Mouse (Mus musculus) megakaryocyte, adult 5-6 weeks (primary cell): ENCODE measurements around the gene Tbc1d2b. TPM values are rescaled to one million over a fixed set of nuclear protein-coding genes. Genes with fewer than 3 reads are reported as not detected.

Experiments used
- ATAC-seq: 2 replicates; pipeline ENCODE4 v1.8.0; 2016; ENCODE audit warnings: mild to moderate bottlenecking, inconsistent platforms; ENCODE audit not compliant: poor library complexity, severe bottlenecking
- total RNA-seq, 2 experiments: library from RNA; stranded (forward) in 1 of 2; stranded (reverse) in 1 of 2; fragments of 153-499, 151-499 nt in 1 of 2; fragments of 221-1000, 200-1000 nt in 1 of 2; gene quantifications; 2 replicates each; pipeline versions ENCODE4 v1.2.3 to v1.2.4; 2015 to 2017

Tbc1d2b gene
- total RNA-seq, 2 experiments from 2014 or later, result 38.7 to 42.1 TPM

DNA sequence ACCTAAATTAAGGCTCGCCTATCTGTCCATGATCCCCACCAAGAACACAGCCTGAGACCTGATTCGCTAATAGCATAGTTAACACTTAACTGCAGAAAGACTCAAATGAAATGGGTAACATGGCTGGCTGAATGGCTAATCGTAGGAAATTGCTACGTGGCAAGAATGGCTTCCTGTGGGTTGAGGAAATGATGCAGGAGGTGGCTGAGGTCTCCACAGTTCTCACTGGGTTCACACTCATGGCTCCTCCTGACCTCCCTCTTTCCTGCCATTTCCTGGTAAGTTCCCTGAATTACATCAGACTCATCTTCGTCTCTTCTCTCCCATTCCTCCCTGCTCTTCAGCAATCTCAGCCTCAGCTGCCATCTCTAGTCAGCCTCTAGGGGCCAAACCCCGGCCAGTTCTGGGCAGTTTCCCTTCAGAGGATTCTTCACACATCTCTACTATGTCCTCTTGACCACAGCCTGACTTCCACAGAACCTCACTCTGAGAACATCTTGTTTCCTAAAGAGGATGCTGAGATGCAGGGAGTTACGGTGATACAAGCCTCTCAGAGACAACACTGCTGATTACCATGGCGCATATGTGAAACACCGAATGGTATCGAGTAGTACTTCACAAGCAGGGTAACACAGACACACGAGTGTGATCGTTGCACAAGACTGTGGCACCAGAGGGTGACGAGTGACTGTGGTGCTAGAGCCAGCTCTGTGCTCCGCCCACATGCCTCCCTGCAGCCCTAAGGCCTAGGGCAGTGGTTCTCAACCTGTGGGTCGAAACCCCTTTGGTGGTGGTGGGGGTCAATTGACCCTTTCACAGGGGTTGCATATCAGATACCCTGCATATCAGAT lies 26.1 kb downstream of the Tbc1d2b start:
- peak; percentile 48 for ATAC-seq

GRCm38 (mm10) chr9:90242855-90243254 lies 27.7 kb downstream of the Tbc1d2b start:
- ATAC-seq, result peak; percentile 58

DNA sequence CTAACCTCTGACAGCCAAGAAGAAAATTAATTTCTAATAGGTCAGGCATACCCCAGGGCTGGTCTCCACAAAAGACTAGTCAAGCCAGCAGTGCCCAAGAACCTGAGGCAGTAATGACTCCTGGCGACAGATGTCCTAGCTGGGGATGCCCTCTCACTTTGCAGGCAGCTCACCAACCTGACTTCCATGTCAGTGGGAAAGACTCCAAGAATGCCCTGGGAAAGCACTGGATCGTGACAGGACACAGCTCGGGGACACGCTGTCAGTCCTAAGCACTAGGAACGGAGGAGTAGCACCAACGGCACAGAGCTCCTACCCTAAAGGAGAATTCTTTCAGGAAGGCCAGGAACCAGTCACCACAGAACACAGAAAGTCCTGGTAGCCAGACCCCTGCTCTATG lies 28.3 kb downstream of the Tbc1d2b start:
- ATAC-seq, result no peak

DNA sequence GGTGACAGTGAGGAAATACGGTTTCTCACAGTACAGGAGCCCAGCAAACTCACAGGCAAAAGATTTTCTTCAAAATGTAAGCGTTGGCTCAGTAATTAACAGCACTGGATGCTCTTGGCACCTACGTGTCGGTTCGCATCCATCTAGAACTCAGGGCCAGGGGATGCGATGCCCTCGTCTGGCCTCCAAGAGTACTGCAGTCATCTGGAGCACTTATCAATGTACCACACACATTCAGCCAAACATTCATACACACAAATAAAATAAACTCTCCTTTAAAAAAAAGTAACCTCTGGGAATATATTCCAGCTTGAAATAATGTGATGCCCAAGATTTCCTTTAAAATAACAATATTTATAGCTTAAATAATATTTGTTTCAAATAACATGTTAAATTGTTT lies 29.0 kb downstream of the Tbc1d2b start:
- no peak for ATAC-seq

- ATAC-seq, result no peak
These were observed 29.6 kb downstream of the Tbc1d2b start for GRCm38 (mm10) chr9:90241041-90241440.

GRCm38 (mm10) chr9:90240560-90240959 lies 30.0 kb downstream of the Tbc1d2b start:
- no peak for ATAC-seq

DNA sequence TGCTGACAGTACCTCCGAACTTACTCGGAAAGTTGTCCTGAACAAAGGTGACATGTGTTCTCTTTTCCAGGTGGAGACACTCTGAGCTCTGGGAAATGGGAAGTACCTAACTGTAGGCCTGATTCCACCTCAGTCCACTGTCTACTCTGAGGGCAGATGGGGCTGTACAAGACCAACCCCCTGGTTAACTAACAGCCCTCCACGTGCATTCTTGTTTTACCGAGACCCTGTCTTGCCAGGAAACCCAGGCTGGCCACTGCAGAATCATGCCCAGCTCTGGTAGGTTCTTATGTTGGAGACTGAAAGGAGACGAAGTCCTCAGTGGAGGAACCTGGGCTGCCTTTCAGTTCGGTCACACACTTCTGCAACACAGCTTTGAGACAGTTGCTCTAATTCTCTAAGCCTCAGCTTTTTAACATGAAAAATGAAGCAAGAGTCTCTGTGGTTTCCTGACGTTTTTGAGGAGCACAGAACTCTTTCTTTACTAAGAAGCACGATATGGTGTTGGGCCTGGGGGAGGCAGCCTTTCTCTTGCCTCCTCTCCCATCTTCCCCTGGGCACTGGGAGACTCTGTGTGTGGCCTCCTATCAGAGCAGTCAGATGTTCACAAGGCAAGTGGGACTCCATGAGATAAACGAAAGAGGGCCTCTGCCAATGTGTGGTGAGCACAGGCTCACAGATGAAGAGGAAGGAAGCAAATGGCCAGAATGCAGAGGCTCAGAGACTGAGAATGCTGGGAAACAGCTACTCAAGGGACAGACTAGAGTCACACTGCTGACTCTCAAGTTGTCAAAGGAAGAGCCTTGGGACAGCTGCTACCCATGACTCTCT lies 33.2 kb downstream of the Tbc1d2b start:
- ATAC-seq, result peak; percentile 22

DNA sequence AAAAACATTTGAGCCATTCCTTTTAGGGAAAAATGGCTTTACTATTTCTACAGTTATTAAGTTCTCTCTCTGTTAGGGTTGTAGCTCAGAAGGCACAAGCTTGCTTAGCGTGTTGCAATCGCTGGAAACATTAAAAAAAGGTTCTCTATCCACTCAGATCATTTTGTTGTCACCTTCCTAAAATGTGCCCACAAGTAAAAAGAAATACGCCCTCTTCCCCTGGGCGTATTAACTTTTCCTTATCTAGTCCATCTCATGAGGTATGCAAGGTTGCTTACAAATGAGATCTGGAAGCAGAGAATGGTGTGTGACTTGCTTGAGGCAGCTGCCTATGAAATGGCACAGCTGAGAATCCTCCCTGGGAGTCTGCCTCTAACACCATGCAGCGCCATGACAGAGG lies 33.8 kb downstream of the Tbc1d2b start:
- no peak for ATAC-seq

DNA sequence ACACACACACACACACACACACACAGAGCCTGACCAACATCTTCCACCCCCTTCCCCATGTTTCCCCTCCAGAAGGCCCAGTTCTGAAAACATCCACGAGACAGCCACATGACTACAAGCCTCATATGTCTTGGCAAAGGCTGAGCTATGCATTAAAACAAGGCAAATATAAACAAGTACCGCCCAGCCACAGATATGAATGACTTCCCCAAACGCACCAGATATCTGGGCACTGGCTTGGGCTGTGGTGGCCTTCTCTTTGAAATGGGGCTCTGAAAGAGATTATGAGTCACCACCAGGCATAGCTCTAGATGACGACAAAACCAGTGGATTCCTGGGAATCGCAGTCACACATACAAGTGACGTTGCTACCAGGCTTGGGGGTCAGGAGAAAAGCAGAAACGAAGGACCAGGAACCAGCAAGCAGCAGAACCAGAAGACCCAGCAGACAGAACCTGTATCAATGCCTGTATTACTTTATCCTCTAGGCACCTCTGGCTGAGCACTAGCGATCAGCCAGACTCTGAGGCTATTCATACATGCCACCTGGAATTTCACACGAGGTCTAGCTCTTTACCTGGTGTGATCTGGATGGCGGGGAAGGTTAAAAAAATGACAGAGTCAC lies 35.2 kb downstream of the Tbc1d2b start:
- ATAC-seq, result peak; percentile 28

DNA sequence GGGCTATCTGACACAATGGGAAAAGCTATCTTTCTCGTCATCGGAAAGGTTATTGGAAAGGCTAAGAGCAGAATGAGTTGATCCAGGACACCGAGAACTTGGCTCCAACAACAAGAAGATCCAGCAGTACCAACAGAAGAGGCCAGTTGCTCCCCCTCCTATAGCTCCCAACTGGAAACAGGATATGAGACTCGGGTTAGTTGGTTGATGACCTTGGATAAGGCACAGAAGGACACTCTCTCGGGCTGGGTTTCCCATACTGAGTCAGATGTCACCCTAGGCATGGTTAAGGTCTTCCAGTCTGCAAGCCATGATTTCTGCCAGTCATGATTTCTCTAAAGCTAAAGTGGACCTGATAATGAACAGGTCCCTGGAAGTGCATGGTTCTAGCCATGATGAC lies 35.8 kb downstream of the Tbc1d2b start:
- ATAC-seq, result no peak

DNA sequence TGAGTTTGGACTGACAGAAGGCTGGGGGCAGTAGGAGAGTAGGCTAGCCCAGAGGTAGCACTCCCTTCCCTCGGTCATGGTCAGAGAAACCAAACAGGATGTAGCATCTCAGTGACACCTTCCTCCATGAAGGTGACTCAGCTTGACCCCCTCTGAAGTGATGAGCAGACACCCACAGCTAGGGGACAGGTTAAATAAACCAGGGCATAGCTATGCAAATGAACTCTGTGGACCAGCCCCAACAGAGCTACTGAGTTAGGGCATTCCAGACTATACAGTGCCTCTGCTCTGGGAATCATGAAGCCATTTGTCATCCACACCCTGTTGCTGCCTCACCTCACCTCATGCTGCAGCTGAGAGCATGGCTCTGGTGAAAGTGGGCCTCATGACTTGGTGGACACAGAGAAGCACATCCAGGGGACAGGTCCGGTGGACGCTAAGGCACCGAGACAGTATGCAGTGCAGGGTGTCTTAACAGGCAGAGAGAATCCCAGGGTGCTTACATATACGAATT lies 36.6 kb downstream of the Tbc1d2b start:
- peak; percentile 17 for ATAC-seq

DNA sequence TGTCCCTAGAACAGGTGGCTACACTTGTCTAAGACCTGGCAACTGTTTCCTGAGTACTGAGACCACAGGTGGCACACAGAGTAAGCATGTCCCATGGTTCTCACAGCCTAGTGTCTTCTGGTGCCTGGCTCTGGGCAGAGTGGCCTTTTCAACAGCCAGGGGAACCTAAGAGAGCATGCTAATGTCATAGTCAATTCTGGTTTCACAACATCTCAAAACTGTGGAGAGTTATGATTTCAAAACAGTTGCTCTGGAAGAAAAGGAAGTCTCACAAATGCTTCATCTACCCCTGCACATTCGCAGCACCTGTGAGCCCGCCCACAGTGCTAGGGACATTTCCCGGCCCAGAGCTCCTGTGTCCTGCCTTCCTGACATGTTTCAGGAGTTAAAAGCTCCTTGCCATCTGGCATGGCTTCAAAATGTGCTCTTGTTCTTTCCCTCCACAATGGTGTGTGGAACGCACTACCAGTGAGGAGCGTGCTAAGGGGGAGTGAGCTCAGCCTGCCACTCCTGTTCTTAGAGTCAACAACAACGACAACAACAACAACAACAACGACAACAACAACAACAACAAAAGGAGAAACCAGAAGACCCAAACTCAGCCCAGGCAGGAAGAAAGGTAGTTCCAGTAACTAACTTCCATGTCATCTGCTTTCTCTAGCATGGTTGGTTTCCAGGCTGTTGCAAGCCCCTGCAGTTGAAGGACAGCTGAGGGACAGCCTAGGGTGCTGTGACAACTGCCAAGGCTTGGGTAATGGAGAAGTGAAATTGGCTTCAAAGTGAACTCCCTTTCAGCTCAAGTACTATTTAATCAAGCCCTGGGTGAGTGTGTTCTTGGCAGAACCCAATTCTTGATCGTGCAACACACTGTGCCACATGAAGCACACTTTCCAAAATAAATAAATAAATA lies 37.6 kb downstream of the Tbc1d2b start:
- ATAC-seq, result peak; percentile 46

DNA sequence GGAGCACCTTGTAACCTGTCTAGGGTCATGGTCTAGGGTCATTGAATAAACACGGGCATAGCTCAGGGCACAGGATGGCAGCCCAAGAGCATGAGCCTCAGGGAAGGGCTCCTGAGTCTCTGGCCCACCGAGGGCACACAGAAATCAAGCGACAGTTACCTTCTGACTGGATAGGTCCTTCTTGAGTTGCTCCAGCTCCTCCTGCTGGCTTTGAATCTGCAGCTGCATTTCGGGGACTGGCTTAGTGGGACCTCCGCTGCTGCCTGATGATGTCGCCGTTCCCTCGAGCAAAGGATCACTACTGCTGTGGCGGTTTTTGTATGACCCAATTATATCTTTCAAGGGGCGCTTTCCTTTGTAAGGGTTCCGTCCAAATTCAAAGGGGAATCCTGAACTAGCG lies 43.4 kb downstream of the Tbc1d2b start:
- ATAC-seq, result no peak

DNA sequence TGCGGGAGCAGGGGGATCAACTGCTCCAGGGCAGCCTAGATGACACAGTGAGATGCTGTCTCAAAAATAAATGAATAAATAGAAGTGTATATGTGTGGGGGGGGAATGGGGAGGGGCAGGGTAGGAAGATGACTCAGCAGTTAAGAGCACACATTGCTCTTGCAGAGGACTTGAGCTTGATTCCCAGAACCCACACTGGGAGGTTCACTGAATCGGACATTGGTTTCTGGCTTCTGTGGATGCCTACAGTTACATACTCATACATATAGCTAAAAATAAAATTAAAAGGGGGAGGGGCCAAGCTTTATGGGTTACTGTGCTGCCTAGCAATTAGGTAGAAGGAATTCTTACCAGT lies 43.9 kb downstream of the Tbc1d2b start:
- no peak for ATAC-seq

DNA sequence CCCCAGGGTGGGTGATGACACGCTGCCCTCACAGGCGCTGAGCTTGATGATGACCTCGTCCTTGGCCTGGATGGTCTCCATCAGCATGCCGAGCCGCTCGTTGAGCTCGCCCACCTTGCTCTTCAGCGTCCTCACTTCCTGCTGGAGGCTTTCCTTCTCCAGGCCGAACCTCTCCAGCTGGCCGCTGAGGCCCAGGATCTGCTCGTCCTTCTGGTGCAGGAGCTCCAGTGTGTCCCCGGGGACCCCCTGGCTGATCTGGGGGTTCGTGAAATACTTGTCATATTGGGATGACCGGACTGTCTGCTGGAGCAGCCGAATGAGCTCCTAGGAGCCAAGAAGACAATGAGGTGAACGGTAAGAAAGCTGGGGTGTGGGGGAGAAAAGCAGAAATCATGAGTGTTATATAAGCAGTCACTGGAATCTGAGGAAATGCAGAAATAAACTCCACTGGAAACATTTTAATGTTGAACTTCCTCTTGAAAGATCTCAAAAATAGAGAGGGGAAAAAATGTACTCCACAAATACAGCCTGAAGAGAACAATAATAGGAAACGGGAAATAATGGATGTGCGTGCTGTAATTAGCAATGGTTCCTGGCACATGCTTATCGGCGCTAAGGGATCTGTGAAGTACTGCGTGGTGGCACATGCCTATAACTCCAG lies 44.4 kb downstream of the Tbc1d2b start:
- ATAC-seq, result peak; percentile 33

- no peak for ATAC-seq
These were observed 48.3 kb downstream of the Tbc1d2b start for GRCm38 (mm10) chr9:90222275-90222674.

DNA sequence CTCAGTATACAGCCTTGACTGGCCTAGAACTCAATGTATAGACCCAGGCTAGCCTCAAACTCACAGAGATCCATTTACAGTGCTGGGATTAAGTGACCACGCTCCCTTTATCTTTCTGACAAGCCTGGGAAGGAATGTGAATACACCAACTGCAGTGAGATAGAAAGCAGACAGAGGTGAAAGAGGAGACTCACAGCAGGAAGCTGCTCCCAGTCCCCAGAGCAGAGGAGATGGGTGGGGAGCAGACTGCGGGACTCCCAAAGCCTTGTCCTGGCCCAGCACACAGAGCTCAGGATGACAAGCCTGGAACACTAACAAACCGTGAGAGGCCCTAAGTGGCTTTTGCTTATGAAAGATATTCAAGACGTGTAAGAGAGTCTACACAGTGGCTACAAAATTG lies 53.1 kb downstream of the Tbc1d2b start:
- ATAC-seq, result no peak

DNA sequence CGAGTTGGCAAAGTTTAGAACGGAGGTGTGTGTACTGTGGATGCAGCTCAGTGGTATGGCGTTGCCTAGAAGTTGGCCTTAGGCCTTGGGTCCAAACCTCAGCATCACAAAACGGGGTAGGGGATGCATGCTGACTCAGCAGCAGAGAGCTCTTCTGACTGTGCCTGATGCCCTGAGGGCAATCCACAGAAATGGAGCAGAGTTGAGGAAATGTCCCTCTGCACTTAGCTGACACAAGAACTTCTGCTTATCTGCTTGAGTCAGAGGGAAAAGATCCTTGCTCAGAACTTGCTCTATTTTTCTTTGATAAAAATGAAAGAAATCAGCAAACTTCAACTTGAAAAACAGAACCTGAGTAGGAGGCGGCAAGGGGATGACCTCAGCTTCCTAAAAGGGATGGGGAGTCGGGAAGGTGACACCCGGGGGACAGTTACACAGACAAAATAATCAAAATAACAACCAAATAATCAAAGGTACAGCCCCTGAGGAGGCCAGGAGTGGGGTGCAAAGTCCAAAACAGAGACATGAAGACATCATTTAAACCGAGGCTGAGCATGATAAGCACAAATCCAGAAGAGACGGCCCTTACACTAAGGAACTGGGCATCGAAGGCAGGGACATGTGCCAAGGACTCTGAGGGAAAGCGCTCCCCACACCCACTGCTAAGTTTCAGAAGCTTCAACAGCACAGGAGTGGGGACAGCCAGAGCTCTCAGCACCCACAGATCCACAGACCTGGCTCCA lies 54.2 kb downstream of the Tbc1d2b start:
- no peak for ATAC-seq

- ATAC-seq, result 0 out of 2 replicates have a peak, but pooled peaks have one; percentile 17
These were observed 57.5 kb downstream of the Tbc1d2b start for GRCm38 (mm10) chr9:90213127-90213526.
